Mouse (Mus musculus) lung, embryonic 14.5 days (tissue): ENCODE data around the gene Skap2. TPM values are rescaled to one million over a fixed set of nuclear protein-coding genes. Genes with fewer than 3 reads are reported as not detected.
A peak's percentile ranks its signal among the peaks of the same experiment; 100 is the strongest.

Experiments used
- ATAC-seq: fragments of 200-750 bp; cut with Nextera tagmentation; 2 replicates; pipeline ENCODE4 v1.8.0; 2017; ENCODE audit warnings: mild to moderate bottlenecking, moderate TSS enrichment, moderate library complexity; ENCODE audit not compliant: insufficient read depth
- DNase-seq: peaks from one replicate; pipeline ENCODE4 v3.0.0-alpha.2; 2015
- H3K27ac ChIP-seq: fragments of 300-500 bp; sonication (generic); 2 replicates; pipeline ENCODE4 v1.5.1; 2014; ENCODE audit warnings: low read depth, mild to moderate bottlenecking, moderate library complexity
- H3K27me3 ChIP-seq: fragments of 300-500 bp; sonication (generic); 2 replicates; pipeline ENCODE4 v1.6.1; 2014; ENCODE audit warnings: low read length, control low read depth; ENCODE audit not compliant: insufficient read depth
- H3K36me3 ChIP-seq: fragments of 300-500 bp; sonication (generic); 2 replicates; pipeline ENCODE4 v1.6.1; 2014; ENCODE audit warnings: control low read depth; ENCODE audit not compliant: insufficient read depth
- H3K4me1 ChIP-seq: fragments of 300-500 bp; sonication (generic); 2 replicates; pipeline ENCODE4 v1.6.1; 2014; ENCODE audit warnings: antibody characterized with exemption, control low read depth; ENCODE audit not compliant: insufficient read depth
- H3K4me2 ChIP-seq: fragments of 300-500 bp; sonication (generic); 2 replicates; pipeline ENCODE4 v1.6.1; 2014; ENCODE audit warnings: mild to moderate bottlenecking
- H3K4me3 ChIP-seq: fragments of 300-500 bp; sonication (generic); 2 replicates; pipeline ENCODE4 v1.5.1; 2014; ENCODE audit warnings: low read depth, low read length
- H3K9ac ChIP-seq: fragments of 300-500 bp; sonication (generic); 2 replicates; pipeline ENCODE4 v1.6.1; 2014
- H3K9me3 ChIP-seq: fragments of 300-500 bp; sonication (generic); 2 replicates; pipeline ENCODE4 v1.6.1; 2016; ENCODE audit warnings: low read depth, low read length, control low read depth
- CTCF ChIP-seq: IDR thresholded peaks from 2 replicates; pipeline ENCODE4 v1.5.1; 2016; ENCODE audit warnings: antibody characterized with exemption, low read depth
- WGBS: fragments of 180-500 bp; shearing (Covaris S2); extraction: QIAGEN DNeasy Blood & Tissue Kit; methylation state at CpG from one replicate; pipeline ENCODE4 v1.1.7; 2014; 5-methylcytosine and 5-hydroxymethylcytosine counted together
- polyA plus RNA-seq: library from polyadenylated mRNA; unstranded; fragments of >200 nt; fragmentation: Nextera tagmentation; extraction: Ambion mirVana; gene quantifications from 2 replicates; pipeline ENCODE4 v1.2.1, GENCODE M21; 2014

Skap2 gene
- polyA plus RNA-seq, 1 experiment from 2014 or later: 61.2 TPM

GRCm38 (mm10) chr6:51977638-51978037 lies 34.7 kb downstream of the Skap2 start:
- no peaks in the 10 kb centered on the region for H3K9me3 ChIP-seq
- TF ChIP-seq CTCF: no peak
- peaks cover 6% of the 10 kb centered on the region for H3K4me1 ChIP-seq
- H3K4me3 ChIP-seq: no peak overlapping the region
- no peak overlapping the region for H3K4me2 ChIP-seq
- no peak for DNase-seq
- H3K27ac ChIP-seq: peak overlapping the region; percentile 58; the same call in 1 of the 2 replicates
- WGBS: 42% methylated on average over 3 of the region's 3 CpGs
- H3K36me3 ChIP-seq: no peaks in the 10 kb centered on the region
- no peak for ATAC-seq
- H3K9ac ChIP-seq: no peak overlapping the region
- H3K27me3 ChIP-seq: no peaks in the 10 kb centered on the region

DNA sequence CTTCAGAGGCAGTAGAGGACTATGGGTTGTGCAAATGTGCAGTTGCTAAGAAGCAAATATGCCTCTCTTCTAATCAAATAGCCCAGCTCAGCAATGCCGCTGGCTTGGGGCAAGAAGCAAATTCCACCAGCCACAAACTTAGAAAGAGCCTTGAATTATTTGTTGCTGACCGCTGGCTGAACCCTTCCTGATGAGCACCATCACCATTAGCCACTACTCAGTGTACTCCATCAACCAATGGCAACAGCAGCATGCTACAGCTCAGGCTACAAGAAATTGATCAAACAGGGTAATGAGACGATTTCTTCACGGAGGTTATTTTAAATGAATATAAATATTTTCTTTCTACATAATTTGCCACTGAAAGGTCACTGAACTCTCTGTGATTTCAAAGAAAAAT lies 36.6 kb downstream of the Skap2 start:
- Histone ChIP-seq H3K4me3 (no peak overlapping the region), H3K36me3 (no peaks in the 10 kb centered on the region), H3K27me3 (no peaks in the 10 kb centered on the region), H3K4me1 (peaks cover 6% of the 10 kb centered on the region), H3K9me3 (no peaks in the 10 kb centered on the region), H3K4me2 (no peak overlapping the region), H3K27ac (no peak overlapping the region), H3K9ac (no peak overlapping the region)
- no peak for TF ChIP-seq CTCF
- peak; percentile 95 for ATAC-seq
- DNase-seq: peak; percentile 85
- 15% methylated on average over 4 of the region's 4 CpGs for WGBS

- ATAC-seq: peak; percentile 56; the same call in 1 of the 2 replicates
- no peaks in the 10 kb centered on the region for H3K27me3 ChIP-seq
- no peak overlapping the region for H3K4me3 ChIP-seq
- H3K9me3 ChIP-seq: no peaks in the 10 kb centered on the region
- H3K4me2 ChIP-seq: peak overlapping the region; percentile 23; the same call in 1 of the 2 replicates
- H3K27ac ChIP-seq: peak overlapping the region; percentile 65
- H3K36me3 ChIP-seq: no peaks in the 10 kb centered on the region
- peak; percentile 91 for DNase-seq
- H3K4me1 ChIP-seq: peaks cover 10% of the 10 kb centered on the region; the same call in 1 of the 2 replicates
- WGBS: 30% methylated on average over 4 of the region's 4 CpGs
- TF ChIP-seq CTCF: no peak
- H3K9ac ChIP-seq: no peak overlapping the region
Observed at GRCm38 (mm10) chr6:51958992-51959391, 53.4 kb downstream of the Skap2 start.

GRCm38 (mm10) chr6:51956048-51956792 lies 56.1 kb downstream of the Skap2 start:
- H3K9me3 ChIP-seq: no peaks in the 10 kb centered on the region
- H3K4me3 ChIP-seq: no peak overlapping the region
- no peaks in the 10 kb centered on the region for H3K36me3 ChIP-seq
- no peak for TF ChIP-seq CTCF
- peak; percentile 74 for ATAC-seq
- H3K27ac ChIP-seq: peak overlapping the region; percentile 21
- H3K9ac ChIP-seq: no peak overlapping the region
- no peaks in the 10 kb centered on the region for H3K27me3 ChIP-seq
- no peak overlapping the region for H3K4me2 ChIP-seq
- 29% methylated on average over 4 of the region's 4 CpGs for WGBS
- DNase-seq: peak; percentile 62
- peaks cover 8% of the 10 kb centered on the region; the same call in 1 of the 2 replicates for H3K4me1 ChIP-seq

DNA sequence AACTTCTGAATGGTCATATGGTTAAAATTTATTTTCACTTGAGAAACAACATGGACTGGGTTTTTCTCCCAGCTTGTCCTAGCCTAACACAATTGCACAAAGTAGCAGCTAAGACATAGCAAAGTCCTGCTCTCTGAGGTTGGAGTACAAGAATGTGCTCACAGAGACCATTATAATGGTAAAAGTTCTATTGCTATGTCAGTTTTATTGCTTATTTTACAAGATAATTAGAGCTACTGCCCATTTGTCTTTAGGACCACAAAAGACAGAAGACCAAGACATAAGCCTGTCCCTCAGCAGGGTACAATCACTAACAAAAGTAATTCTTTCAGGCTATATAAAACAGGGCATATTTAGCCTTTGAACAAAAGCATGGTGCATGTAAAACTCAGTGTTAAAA lies 64.7 kb downstream of the Skap2 start:
- Histone ChIP-seq H3K4me1 (no peaks in the 10 kb centered on the region), H3K27me3 (no peaks in the 10 kb centered on the region), H3K9me3 (no peaks in the 10 kb centered on the region), H3K4me3 (no peak overlapping the region), H3K4me2 (no peak overlapping the region), H3K36me3 (no peaks in the 10 kb centered on the region), H3K27ac (no peak overlapping the region), H3K9ac (no peak overlapping the region)
- ATAC-seq: no peak
- no peak for TF ChIP-seq CTCF
- DNase-seq: no peak

DNA sequence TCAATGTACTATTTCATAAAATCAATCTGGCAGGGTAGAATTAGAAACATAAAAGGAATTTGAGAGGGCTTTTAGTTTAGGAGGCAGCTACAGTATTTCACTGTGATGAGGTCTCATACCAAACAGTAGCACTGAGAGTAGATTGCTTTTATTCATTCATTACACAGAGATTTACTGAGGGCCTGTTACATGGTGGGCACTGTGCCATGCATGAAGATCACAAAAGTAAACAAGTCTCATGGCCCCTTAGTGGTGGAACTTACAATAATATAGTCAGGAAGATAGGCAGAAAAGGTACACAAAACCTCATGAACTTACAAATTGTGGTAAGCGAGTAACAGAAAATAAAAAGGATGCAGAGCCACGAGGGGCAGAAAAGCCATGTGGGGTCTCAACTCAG lies 67.4 kb downstream of the Skap2 start:
- Histone ChIP-seq H3K4me2 (no peak overlapping the region), H3K4me1 (no peaks in the 10 kb centered on the region), H3K36me3 (no peaks in the 10 kb centered on the region), H3K9me3 (no peaks in the 10 kb centered on the region), H3K9ac (no peak overlapping the region), H3K27me3 (no peaks in the 10 kb centered on the region), H3K4me3 (no peak overlapping the region), H3K27ac (0 out of 2 replicates have a peak overlapping the region, but pooled peaks have one; percentile 9)
- no peak for TF ChIP-seq CTCF
- ATAC-seq (no peak), DNase-seq (peak; percentile 52)
- WGBS: 52% methylated on average over 2 of the region's 2 CpGs

DNA sequence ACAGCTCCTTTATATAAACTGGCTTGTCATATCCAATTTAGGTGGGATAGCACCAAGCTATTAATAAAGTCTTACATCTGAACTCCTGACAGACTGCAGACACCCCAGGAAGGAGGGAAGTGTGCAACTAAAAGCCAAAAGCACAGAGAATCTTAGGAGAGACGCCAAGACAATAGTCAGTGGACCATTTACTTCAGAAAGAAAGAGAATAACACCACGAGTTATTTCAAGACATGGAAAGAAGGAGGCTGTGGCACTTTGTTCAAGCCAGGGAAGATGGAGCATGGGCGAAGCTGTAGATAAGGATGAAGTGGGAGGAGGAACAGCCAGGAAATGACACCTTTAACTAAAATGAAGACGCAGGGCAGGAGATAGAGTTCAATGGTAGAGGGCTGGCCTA lies 78.4 kb downstream of the Skap2 start:
- no peak overlapping the region for H3K4me2 ChIP-seq
- no peaks in the 10 kb centered on the region for H3K36me3 ChIP-seq

More for the DNA sequence above, 78.4 kb downstream of the Skap2 start:
- peaks cover 7% of the 10 kb centered on the region; the same call in 1 of the 2 replicates for H3K4me1 ChIP-seq
- H3K27ac ChIP-seq: no peak overlapping the region
- ATAC-seq: no peak
- H3K9me3 ChIP-seq: no peaks in the 10 kb centered on the region
- H3K9ac ChIP-seq: no peak overlapping the region
- H3K4me3 ChIP-seq: no peak overlapping the region
- no peaks in the 10 kb centered on the region for H3K27me3 ChIP-seq
- DNase-seq: no peak
- WGBS: 42% methylated on average over 4 of the region's 4 CpGs
- TF ChIP-seq CTCF: no peak
